Mouse (Mus musculus) left cerebral cortex, adult 11 months (tissue): ENCODE data around the gene Arl4a.
A peak's percentile ranks its signal among the peaks of the same experiment; 100 is the strongest.

Experiments used
- DNase-seq: peaks from one replicate; pipeline ENCODE4 v3.0.0; 2022; ENCODE audit warnings: low spot score

Gene Arl4a

GRCm38 (mm10) chr12:40008459-40008858 is 29.4 kb downstream of the Arl4a start:
- no peak for DNase-seq

GRCm38 (mm10) chr12:40004766-40005165 is 33.1 kb downstream of the Arl4a start:
- no peak for DNase-seq

- no peak for DNase-seq
These were observed 39.0 kb downstream of the Arl4a start for GRCm38 (mm10) chr12:39998853-39999195.

DNA sequence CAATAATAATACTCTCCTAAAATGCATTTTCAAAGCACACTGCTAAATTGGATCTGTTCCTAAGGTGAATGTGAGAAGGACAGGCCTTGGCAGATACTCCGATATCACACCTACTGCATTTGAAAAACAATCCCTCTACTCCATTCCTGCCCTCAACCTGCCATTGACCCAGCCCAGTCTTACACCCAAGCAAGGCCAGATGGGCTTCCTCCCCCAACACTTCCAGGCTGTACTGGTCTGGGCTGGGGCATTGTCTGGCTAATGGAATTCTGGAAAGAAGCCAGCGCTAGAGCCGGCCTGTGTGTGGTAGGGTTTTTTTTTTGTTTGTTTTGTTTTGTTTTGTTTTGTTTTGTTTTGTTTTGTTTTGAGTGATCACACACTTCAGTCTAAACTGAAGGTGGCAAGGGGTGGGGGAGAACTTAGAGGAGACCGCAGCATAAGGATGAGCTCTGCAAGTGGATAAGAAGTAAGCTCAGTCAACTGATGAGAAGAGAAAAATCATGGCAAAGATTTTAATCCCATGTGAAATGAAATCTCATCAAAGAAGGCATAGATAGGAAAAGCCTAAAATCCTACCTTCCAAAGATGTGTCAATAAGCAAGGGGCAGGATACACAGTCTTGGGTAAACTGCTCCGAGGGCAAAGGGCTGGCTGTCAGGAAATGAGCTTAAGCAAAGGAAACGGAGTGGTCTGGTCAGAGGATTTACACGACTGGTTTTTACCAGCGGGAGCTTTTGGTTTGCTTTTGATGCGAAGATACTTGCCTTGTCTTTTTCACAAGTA is 39.6 kb downstream of the Arl4a start:
- no peak for DNase-seq

DNA sequence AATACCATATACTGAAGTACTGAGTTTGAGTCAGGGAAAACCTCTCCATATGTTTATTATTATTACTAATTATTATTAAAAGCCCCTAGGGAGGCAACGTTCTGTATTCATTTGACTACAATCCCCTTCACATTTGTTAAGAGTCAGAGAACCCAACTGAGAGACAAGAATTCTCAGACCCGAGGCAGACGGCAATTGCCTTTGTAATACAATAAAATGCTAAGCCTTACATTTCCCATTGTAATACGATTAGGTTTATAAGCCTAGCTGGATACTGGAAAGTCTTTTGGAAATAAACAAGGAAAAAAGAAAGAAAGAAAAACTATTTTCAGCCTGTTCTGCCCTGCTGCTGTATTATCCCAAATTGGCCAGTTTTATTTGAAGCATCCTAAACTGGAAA is 40.2 kb downstream of the Arl4a start:
- no peak for DNase-seq

DNA sequence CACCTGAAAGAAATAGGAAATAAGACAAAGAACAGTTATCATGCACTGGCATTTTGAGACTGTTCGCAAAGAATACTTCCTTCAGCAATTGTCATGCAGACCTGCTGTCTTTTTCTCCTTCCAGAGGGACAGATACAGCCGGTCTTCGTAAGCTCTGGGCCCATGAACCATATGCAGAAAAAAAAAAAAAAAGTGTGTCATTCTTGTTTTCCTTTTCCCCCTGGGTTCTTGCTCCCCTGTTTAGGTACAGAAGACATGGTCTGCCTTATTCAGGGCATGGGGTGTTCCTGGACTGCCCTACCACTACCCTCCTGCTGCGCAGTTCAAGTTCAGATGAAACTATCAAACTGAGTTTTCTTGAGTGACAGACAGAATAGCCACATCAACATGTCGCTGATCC is 41.8 kb downstream of the Arl4a start:
- no peak for DNase-seq

GRCm38 (mm10) chr12:39995609-39996008 is 42.2 kb downstream of the Arl4a start:
- no peak for DNase-seq

GRCm38 (mm10) chr12:39992767-39993302 is 45.0 kb downstream of the Arl4a start:
- no peak for DNase-seq

- no peak for DNase-seq
These were observed 46.7 kb downstream of the Arl4a start for GRCm38 (mm10) chr12:39990830-39991780.

DNA sequence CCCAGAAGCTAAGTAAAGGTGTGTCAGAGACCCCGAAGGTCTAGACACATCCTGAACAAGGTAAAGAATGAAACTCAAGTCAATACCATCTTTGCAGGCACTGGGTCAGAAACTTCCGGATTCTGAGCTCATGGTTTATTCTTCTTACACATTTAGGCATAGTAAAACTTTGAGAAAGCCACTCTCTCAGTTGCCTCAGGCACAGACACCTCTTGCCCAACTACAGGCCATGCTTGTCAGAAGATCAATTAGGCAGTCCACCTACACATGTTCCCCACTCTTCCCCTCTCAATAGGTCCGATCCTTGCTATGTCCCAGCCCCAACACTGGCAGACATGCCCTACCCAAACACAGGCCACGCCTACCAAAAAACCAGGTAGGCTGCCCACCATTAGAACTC is 48.7 kb downstream of the Arl4a start:
- DNase-seq, result no peak

DNA sequence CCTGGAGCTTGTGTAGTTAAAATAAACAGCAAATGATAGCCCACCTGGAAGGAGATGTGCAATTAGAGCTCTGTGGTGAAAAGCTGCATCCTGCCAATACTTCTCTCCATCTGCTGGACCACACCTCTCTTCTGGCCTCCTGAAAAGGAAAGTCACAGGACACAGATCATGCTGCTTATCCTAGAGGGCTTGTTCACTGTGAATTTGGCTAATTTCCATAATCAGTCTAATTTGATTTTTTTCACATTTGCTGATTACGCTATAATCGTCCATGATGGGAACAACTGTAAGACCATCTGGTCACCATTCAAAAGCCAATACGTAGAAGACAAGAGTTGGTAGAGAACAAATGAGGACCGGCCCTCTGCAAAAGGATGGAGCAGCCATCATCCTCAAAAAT is 50.6 kb downstream of the Arl4a start:
- DNase-seq, result no peak

DNA sequence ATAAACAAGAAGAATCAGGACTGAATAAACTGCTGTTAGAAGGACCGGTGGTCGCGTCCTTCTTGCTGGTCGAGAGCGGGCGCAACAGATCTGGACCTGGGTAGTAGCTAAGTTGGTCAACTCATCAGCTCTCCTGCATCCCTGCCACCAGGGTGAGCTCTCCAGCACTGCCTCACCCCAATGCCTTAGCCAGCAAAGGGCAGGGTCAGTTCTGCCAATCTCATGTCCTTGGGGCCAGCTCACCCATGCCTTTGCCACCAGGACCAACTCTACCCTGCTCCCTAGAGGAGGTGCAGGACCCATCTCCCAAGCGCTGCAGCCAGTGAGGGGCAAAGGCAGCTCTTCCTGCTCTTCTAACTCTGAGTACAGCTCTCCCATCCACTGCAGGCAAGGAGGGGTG is 52.2 kb downstream of the Arl4a start:
- no peak for DNase-seq

GRCm38 (mm10) chr12:39979792-39980191 is 58.0 kb downstream of the Arl4a start:
- no peak for DNase-seq

DNA sequence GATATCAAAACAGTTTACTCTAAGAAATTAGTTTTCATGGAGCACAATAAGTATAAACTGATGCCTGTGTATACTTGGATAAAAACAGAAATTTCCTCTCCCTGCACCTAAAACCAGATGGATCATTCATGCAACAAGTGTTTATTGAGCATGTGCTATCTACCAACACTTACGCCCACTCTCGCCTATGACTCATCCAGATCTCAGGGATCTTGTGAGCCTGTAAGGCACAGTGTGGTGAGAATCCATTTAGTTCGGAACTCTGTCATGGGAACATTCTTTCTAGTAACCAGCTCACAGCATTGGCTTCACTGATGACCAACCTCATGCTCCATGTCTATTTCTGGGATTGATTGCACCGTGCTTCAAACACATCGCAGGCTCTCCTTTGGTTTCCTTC is 58.8 kb downstream of the Arl4a start:
- DNase-seq, result peak; percentile 70

DNA sequence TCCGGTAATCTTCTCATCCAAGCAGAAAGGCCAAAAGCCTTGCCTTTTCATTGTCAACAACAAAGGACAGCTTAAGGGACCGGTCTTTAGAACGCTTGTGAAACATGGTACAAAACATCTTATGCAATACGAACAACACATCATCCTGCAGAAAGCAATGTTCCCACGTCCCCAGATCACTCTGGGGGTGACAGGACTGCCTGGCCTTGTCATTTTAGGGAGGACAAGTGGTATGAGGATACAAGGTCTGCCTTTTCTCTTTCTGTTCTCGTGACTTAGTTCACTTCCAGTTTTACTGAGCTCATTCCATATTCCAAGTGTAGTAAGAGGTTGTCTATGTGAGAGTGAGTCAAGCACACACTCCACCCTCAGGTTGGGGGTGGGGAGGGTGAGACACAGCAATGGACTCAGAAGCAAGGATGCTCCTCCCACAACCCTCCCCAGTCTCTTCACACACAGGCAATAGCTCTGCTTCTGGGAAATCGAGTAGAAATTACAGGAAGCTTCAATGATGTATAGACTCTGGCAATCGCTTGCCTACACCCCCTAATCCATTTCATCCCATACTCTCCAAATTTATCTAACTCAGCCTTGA is 59.7 kb downstream of the Arl4a start:
- DNase-seq, result no peak

DNA sequence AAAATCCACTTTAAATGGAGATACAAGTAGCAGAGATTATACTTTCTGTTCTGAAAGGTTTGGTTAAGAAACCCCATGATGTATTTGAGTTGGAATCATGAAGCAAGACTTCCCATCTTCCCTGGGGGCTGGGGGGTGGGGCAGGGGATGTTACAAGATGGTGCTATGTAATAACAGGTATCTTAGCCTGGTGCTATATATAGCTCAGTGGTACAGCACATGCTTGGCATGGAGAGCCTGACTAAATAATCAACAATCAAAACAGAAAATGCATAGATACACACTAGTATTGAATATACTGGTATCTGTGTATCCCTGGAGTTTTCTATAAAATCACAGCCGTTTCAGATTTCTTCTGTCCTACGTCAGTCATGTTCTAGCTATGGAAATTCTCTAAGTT is 61.4 kb downstream of the Arl4a start:
- no peak for DNase-seq

- no peak for DNase-seq
These were observed 61.9 kb downstream of the Arl4a start for GRCm38 (mm10) chr12:39975829-39976340.

DNA sequence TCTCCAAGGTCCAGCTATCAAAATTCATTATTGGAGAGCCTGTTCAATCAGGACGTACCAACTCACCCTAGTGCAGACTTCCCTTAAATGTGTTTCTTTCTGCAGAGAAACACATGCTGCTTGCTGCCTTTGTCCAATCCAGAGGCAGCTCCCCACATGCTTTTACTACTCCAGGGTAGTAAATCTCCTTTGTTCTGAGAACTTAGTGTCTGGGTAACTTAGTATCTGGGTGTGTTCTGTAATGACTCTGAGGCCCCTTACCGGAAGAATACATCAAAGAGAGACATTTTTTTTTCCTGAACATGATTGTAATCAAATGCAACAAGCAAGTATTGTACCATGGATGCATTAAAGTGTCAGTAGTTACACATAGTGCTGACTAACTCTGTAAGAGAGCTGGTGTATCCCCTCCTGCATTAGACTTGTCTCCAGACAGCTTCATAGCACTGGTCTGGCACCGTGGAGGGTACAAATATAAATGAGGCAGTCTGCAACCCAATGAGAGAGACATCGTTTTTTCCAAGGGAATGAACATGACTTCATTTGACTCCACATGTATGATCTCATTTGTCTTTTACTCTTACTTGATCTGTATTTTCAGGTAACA is 62.7 kb downstream of the Arl4a start:
- DNase-seq, result no peak

- DNase-seq, result no peak
These were observed 63.6 kb downstream of the Arl4a start for GRCm38 (mm10) chr12:39974273-39974672.

GRCm38 (mm10) chr12:39969500-39969899 is 68.3 kb downstream of the Arl4a start:
- DNase-seq, result no peak

DNA sequence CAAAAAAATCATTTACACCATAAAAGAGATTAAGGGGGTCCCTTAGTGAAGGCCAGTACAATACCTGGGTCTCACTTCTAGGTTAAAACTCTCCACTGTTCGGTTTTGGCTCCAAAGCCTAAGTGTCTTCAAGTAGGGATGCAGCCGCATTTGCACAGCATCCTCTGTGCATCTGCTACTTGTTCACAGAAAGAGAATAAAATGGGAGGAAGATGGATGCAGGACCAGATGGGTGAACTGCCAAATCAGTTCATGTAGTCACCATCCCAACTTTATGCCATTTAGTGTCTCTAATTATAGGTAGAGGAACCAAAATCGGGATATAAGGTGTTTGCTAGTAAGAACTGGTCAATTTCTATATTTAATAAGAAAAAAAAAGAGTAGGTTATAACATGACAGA is 69.7 kb downstream of the Arl4a start:
- DNase-seq, result no peak

DNA sequence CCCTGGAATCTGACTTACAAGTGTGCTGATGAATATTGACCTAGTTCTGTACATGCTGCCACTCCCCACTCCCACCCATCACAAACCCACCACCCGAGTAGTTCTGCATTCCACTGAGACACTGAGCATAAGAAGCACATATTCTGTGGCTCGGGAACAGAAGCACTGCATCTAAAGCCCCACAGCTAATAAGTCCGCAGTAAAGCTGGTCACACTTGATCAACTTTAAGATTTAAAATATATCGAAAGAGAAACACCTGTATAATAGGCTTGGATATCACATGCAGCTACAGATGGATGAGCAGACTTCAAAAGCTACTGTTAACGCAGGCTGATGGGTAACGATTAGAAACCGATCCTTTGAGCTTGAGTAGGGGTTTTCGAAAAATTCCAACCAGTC is 78.7 kb downstream of the Arl4a start:
- no peak for DNase-seq
